Mouse (Mus musculus): Measurements from ENCODE around the gene Lmod3. TPM values are rescaled to one million over a fixed set of nuclear protein-coding genes. Genes with fewer than 3 reads are reported as not detected.
A peak's percentile ranks its signal among the peaks of the same experiment; 100 is the strongest.
"Not testable (repeated sequence)": the region's sequence is repeated elsewhere in the genome, so short reads cannot be mapped to it uniquely, and the experiment has no call there.

Lmod3 gene
- polyA plus RNA-seq, 1 experiment from 2014 or later = 10.5 TPM

GRCm38 (mm10) chr6:97272349-97272748 lies 19.8 kb upstream of the Lmod3 start:
- Histone ChIP-seq H3K4me3 (no peak overlapping the region), H3K9me3 (no peaks in the 10 kb centered on the region), H3K27me3 (ENCODE audit: insufficient read depth, poor library complexity, severe bottlenecking) (no peaks in the 10 kb centered on the region), H3K4me1 (peaks cover 20% of the 10 kb centered on the region), H3K36me3 (no peaks in the 10 kb centered on the region), H3K27ac (no peak overlapping the region)
- WGBS = 74% methylated on average over 2 of the region's 2 CpGs
- no peak for DNase-seq (ENCODE audit: low spot score)

- Histone ChIP-seq H3K4me3 (no peak overlapping the region), H3K9me3 (no peaks in the 10 kb centered on the region), H3K27me3 (ENCODE audit: insufficient read depth, poor library complexity, severe bottlenecking) (no peaks in the 10 kb centered on the region), H3K27ac (no peak overlapping the region), H3K36me3 (no peaks in the 10 kb centered on the region), H3K4me1 (peaks cover 3% of the 10 kb centered on the region)
- 77% methylated on average over 11 of the region's 11 CpGs for WGBS
- peak; percentile 58 for DNase-seq (ENCODE audit: low spot score)
Measured at GRCm38 (mm10) chr6:97269596-97269995, 17.0 kb upstream of the Lmod3 start.

- Histone ChIP-seq H3K27ac (no peak overlapping the region), H3K36me3 (no peaks in the 10 kb centered on the region), H3K4me3 (no peak overlapping the region), H3K27me3 (ENCODE audit: insufficient read depth, poor library complexity, severe bottlenecking) (no peaks in the 10 kb centered on the region), H3K9me3 (no peaks in the 10 kb centered on the region), H3K4me1 (no peaks in the 10 kb centered on the region; the same call in 1 of the 2 replicates)
- WGBS = 72% methylated on average over 2 of the region's 2 CpGs
- DNase-seq (ENCODE audit: low spot score) = no peak
Measured at GRCm38 (mm10) chr6:97267132-97267531, 14.6 kb upstream of the Lmod3 start.

GRCm38 (mm10) chr6:97266661-97267060 lies 14.1 kb upstream of the Lmod3 start:
- DNase-seq (ENCODE audit: low spot score) = peak; percentile 61
- Histone ChIP-seq H3K4me1 (no peaks in the 10 kb centered on the region; the same call in 1 of the 2 replicates), H3K27me3 (ENCODE audit: insufficient read depth, poor library complexity, severe bottlenecking) (no peaks in the 10 kb centered on the region), H3K27ac (peak overlapping the region; percentile 78; the same call in 1 of the 2 replicates), H3K4me3 (no peak overlapping the region), H3K9me3 (no peaks in the 10 kb centered on the region), H3K36me3 (no peaks in the 10 kb centered on the region)
- 71% methylated on average over 4 of the region's 4 CpGs for WGBS

- H3K27ac ChIP-seq = peak overlapping the region; percentile 78
- H3K27me3 ChIP-seq (ENCODE audit: insufficient read depth, poor library complexity, severe bottlenecking) = no peaks in the 10 kb centered on the region
- DNase-seq (ENCODE audit: low spot score) = no peak
- 0 out of 2 replicates have a peak overlapping the region, but pooled peaks have one; percentile 15 for H3K4me3 ChIP-seq
- no peaks in the 10 kb centered on the region; the same call in 1 of the 2 replicates for H3K4me1 ChIP-seq
- H3K9me3 ChIP-seq = no peaks in the 10 kb centered on the region
- 33% methylated on average over 3 of the region's 3 CpGs for WGBS
- no peaks in the 10 kb centered on the region for H3K36me3 ChIP-seq
Measured at GRCm38 (mm10) chr6:97265705-97266104, 13.1 kb upstream of the Lmod3 start.

GRCm38 (mm10) chr6:97265240-97265639 lies 12.7 kb upstream of the Lmod3 start:
- Histone ChIP-seq H3K4me1 (no peaks in the 10 kb centered on the region; the same call in 1 of the 2 replicates), H3K36me3 (no peaks in the 10 kb centered on the region), H3K4me3 (0 out of 2 replicates have a peak overlapping the region, but pooled peaks have one; percentile 15), H3K27me3 (ENCODE audit: insufficient read depth, poor library complexity, severe bottlenecking) (no peaks in the 10 kb centered on the region), H3K9me3 (no peaks in the 10 kb centered on the region), H3K27ac (peak overlapping the region; percentile 78)
- peak; percentile 79 for DNase-seq (ENCODE audit: low spot score)
- 51% methylated on average over 8 of the region's 8 CpGs for WGBS

GRCm38 (mm10) chr6:97263750-97264149 lies 11.2 kb upstream of the Lmod3 start:
- H3K4me1 ChIP-seq; H3K36me3 ChIP-seq; DNase-seq (ENCODE audit: low spot score); H3K27me3 ChIP-seq (ENCODE audit: insufficient read depth, poor library complexity, severe bottlenecking); H3K4me3 ChIP-seq; H3K9me3 ChIP-seq: not testable (repeated sequence)
- H3K27ac ChIP-seq = 0 out of 2 replicates have a peak overlapping the region, but pooled peaks have one; percentile 78

GRCm38 (mm10) chr6:97262229-97262628 lies 9.7 kb upstream of the Lmod3 start:
- peaks cover 13% of the 10 kb centered on the region; the same call in 1 of the 2 replicates for H3K4me1 ChIP-seq
- no peak overlapping the region for H3K4me3 ChIP-seq
- no peaks in the 10 kb centered on the region for H3K36me3 ChIP-seq
- H3K9me3 ChIP-seq = no peaks in the 10 kb centered on the region
- no peak overlapping the region for H3K27ac ChIP-seq
- no peak for DNase-seq (ENCODE audit: low spot score)
- no peaks in the 10 kb centered on the region for H3K27me3 ChIP-seq (ENCODE audit: insufficient read depth, poor library complexity, severe bottlenecking)
- 77% methylated on average over 4 of the region's 4 CpGs for WGBS

GRCm38 (mm10) chr6:97259926-97260325 lies 7.4 kb upstream of the Lmod3 start:
- not testable (repeated sequence) for H3K4me3 ChIP-seq

GRCm38 (mm10) chr6:97258489-97258888 lies 5.9 kb upstream of the Lmod3 start:
- H3K27ac ChIP-seq = 0 out of 2 replicates have a peak overlapping the region, but pooled peaks have one; percentile 8
- no peak for DNase-seq (ENCODE audit: low spot score)
- H3K4me1 ChIP-seq = peaks cover 16% of the 10 kb centered on the region
- no peaks in the 10 kb centered on the region for H3K36me3 ChIP-seq
- 84% methylated on average over 1 of the region's 1 CpGs for WGBS
- no peak overlapping the region for H3K4me3 ChIP-seq
- H3K27me3 ChIP-seq (ENCODE audit: insufficient read depth, poor library complexity, severe bottlenecking) = no peaks in the 10 kb centered on the region
- no peaks in the 10 kb centered on the region for H3K9me3 ChIP-seq

More at GRCm38 (mm10) chr6:97259926-97260325, 7.4 kb upstream of the Lmod3 start:
- 90% methylated on average over 2 of the region's 2 CpGs for WGBS
- peaks cover 16% of the 10 kb centered on the region for H3K4me1 ChIP-seq
- H3K27me3 ChIP-seq (ENCODE audit: insufficient read depth, poor library complexity, severe bottlenecking); H3K27ac ChIP-seq; H3K9me3 ChIP-seq; H3K36me3 ChIP-seq; DNase-seq (ENCODE audit: low spot score): not testable (repeated sequence)

- no peaks in the 10 kb centered on the region for H3K9me3 ChIP-seq
- WGBS = 41% methylated on average over 5 of the region's 5 CpGs
- H3K4me3 ChIP-seq = peak overlapping the region; percentile 51
- no peak for DNase-seq (ENCODE audit: low spot score)
- no peaks in the 10 kb centered on the region for H3K27me3 ChIP-seq (ENCODE audit: insufficient read depth, poor library complexity, severe bottlenecking)
- H3K4me1 ChIP-seq = peaks cover 21% of the 10 kb centered on the region
- peak overlapping the region; percentile 87 for H3K27ac ChIP-seq
- peaks cover 11% of the 10 kb centered on the region; the same call in 1 of the 2 replicates for H3K36me3 ChIP-seq
Measured at GRCm38 (mm10) chr6:97252086-97252485, 473 bp downstream of the Lmod3 start.

- 37% methylated on average over 6 of the region's 6 CpGs for WGBS
- Histone ChIP-seq H3K4me1 (peaks cover 17% of the 10 kb centered on the region), H3K9me3 (no peaks in the 10 kb centered on the region), H3K27me3 (ENCODE audit: insufficient read depth, poor library complexity, severe bottlenecking) (no peaks in the 10 kb centered on the region), H3K36me3 (peaks cover 12% of the 10 kb centered on the region; the same call in 1 of the 2 replicates), H3K27ac (peak overlapping the region; percentile 87; the same call in 1 of the 2 replicates), H3K4me3 (peak overlapping the region; percentile 51; the same call in 1 of the 2 replicates)
- DNase-seq (ENCODE audit: low spot score) = peak; percentile 79
Measured at GRCm38 (mm10) chr6:97250966-97251365, 1.6 kb downstream of the Lmod3 start.

- Histone ChIP-seq H3K36me3 (peaks cover 17% of the 10 kb centered on the region; the same call in 1 of the 2 replicates), H3K27me3 (ENCODE audit: insufficient read depth, poor library complexity, severe bottlenecking) (no peaks in the 10 kb centered on the region), H3K4me1 (no peaks in the 10 kb centered on the region), H3K27ac (no peak overlapping the region), H3K4me3 (no peak overlapping the region), H3K9me3 (no peaks in the 10 kb centered on the region)
- DNase-seq (ENCODE audit: low spot score) = no peak
Measured at GRCm38 (mm10) chr6:97245200-97245599, 7.4 kb downstream of the Lmod3 start.

- H3K4me1 ChIP-seq = no peaks in the 10 kb centered on the region
- H3K36me3 ChIP-seq = peaks cover 25% of the 10 kb centered on the region; the same call in 1 of the 2 replicates
- H3K27ac ChIP-seq = no peak overlapping the region
- H3K9me3 ChIP-seq = 0 out of 2 replicates have a peak, but pooled peaks cover 4% of the 10 kb centered on the region
- DNase-seq (ENCODE audit: low spot score) = no peak
- 85% methylated on average over 4 of the region's 4 CpGs for WGBS
- H3K4me3 ChIP-seq = no peak overlapping the region
- H3K27me3 ChIP-seq (ENCODE audit: insufficient read depth, poor library complexity, severe bottlenecking) = no peaks in the 10 kb centered on the region
Measured at GRCm38 (mm10) chr6:97242522-97242921, 10.0 kb downstream of the Lmod3 start.
